Mouse (Mus musculus): ENCODE data around the gene Urgcp. TPM values are rescaled to one million over a fixed set of nuclear protein-coding genes. Genes with fewer than 3 reads are reported as not detected.

The Urgcp gene
- polyA plus RNA-seq, 1 experiment from 2014 or later = 7.5 TPM

DNA sequence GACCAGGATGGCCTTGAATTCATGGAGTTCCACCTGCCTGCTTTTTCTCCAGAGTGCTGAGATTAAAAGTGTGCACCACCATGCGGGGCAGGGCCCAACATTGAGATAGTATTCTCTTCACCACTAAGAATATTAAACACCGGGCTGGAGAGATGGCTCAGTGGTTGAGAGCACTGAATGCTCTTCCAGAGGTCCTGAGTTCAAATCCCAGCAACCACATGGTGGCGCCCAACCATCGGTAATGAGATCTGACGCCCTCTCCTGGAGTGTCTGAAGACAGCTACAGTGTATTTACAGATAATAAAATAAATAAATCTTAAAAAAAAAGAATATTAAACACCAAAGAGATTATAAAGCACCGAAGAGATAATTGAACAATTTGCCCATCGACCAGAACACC is 20.1 kb downstream of the Urgcp start:
- H3K27ac ChIP-seq = no peak overlapping the region
- WGBS (ENCODE audit: missing documents) = 71% methylated on average over 6 of the region's 7 CpGs
- H3K36me3 ChIP-seq (ENCODE audit: inconsistent target) = no peaks in the 10 kb centered on the region
- no peak overlapping the region for H3K4me3 ChIP-seq (ENCODE audit: inconsistent target)
- peaks cover 36% of the 10 kb centered on the region for H3K79me2 ChIP-seq (ENCODE audit: inconsistent target)

DNA sequence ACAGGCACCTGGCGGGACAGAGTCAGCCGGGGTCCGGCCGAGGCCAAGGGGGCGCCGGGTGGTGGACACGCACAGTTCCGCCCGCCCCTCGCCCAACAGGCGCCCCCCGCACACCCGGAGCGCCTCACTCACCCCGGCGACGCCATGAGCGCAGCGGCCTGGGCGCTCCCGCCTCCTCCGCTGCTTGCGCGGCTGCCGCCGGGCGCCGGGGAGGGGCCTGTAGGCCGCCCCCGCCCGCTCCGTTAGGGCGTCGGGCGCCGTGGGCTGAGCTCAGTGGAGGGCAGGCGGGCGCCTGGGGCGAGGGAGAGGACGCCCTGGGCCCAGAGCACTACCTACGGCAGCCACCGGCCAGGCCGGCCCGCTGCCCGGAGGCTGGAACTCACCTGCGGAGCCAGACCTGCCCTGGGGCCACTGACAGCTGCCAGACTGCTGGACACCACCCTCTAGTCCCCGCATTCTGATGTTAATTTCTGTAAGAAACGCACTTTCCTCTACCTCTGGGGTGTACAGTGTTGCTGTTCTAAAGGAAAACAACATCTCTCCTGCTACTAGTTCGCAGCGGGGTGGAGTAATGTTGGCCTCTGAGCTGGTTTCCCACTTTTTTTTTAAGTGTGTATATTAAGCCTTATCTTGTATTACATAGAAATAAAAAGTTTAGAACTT is 21.1 kb downstream of the Urgcp start:
- 1% methylated on average over 50 of the region's 50 CpGs for WGBS (ENCODE audit: missing documents)
- peaks cover 46% of the 10 kb centered on the region for H3K79me2 ChIP-seq (ENCODE audit: inconsistent target)
- H3K27ac ChIP-seq = peak overlapping the region; percentile 12; the same call in 1 of the 2 replicates
- H3K36me3 ChIP-seq (ENCODE audit: inconsistent target) = no peaks in the 10 kb centered on the region
- peak overlapping the region; percentile 62 for H3K4me3 ChIP-seq (ENCODE audit: inconsistent target)

DNA sequence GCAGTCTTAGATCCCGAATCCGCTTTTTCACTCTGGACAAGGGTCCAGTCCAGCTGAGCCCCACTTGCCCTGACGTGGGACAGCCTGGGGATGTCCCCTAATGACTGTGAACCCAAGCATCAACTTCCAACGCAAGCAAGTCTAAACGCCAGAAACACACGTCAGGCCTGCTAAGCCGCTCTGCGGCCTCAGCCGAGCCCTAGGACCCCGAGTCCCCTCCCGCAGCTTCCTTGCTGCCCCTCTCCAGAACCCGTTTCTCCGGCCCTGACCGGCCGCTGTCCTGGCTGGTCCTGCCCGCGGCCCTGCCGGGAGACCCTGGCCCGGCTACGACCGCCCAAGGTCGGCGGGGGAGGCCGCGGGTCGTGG is 21.6 kb downstream of the Urgcp start:
- Histone ChIP-seq H3K79me2 (ENCODE audit: inconsistent target) (peaks cover 51% of the 10 kb centered on the region), H3K4me3 (ENCODE audit: inconsistent target) (peak overlapping the region; percentile 62), H3K27ac (no peak overlapping the region), H3K36me3 (ENCODE audit: inconsistent target) (no peaks in the 10 kb centered on the region)
- WGBS (ENCODE audit: missing documents) = 1% methylated on average over 25 of the region's 26 CpGs

DNA sequence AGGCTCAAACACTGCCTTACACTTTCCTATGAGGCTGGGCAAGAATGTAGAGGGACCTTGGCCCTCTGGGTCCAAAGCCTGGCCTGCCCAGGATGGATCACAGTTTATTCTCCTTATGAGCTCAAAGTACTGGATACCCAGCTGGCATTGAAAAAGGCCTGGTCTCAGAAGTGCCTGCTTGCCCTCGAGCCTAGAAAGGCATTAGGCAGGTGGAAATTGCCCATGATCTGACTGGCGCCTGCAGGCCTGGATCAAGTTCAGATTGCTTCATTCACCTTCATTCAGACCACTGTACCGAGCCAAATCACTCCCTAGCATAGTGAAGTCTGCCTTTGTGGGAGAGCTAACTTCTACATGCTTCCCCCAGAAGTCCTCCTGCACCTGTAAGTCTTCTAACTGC is 22.3 kb downstream of the Urgcp start:
- Histone ChIP-seq H3K79me2 (ENCODE audit: inconsistent target) (peaks cover 58% of the 10 kb centered on the region), H3K36me3 (ENCODE audit: inconsistent target) (no peaks in the 10 kb centered on the region), H3K27ac (no peak overlapping the region), H3K4me3 (ENCODE audit: inconsistent target) (peak overlapping the region; percentile 62; the same call in 1 of the 2 replicates)
- 71% methylated on average over 3 of the region's 3 CpGs for WGBS (ENCODE audit: missing documents)

DNA sequence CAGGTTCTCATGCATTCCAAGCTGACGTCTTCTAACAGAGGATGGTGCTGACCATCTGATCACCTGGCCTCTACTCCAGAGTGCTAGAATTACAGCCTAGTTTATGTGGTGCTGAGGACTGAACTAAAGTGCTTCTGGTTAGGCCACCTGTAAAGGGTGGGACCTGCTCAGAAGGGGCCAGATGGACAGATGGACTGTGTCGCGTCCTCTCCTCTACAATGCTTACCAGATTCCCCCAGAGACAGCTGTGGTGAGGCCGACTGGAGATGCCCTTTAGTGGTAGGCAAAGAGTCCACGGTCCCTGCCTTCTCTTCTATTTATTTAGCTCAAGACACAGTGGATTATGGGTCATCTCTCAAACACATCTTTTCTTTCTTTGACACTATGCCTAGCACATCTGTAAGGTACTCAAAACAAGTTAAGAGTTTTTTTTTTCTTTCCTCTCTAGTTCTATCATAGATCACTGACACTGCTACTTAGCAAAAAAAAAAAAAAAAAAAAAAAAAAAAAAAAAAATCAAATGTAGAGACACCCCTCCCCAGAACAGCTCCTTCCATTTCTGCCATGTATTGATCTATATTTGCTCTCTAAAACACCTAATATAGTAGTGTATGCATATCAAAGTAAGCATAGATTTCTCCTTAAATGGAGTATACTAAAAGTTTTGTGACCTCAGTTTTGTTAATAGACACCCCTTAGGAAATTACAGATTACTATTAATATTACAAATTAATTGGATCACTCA is 23.1 kb downstream of the Urgcp start:
- Histone ChIP-seq H3K4me3 (ENCODE audit: inconsistent target) (no peak overlapping the region), H3K27ac (no peak overlapping the region), H3K79me2 (ENCODE audit: inconsistent target) (peaks cover 66% of the 10 kb centered on the region), H3K36me3 (ENCODE audit: inconsistent target) (no peaks in the 10 kb centered on the region)
- WGBS (ENCODE audit: missing documents) = 95% methylated on average over 5 of the region's 5 CpGs

DNA sequence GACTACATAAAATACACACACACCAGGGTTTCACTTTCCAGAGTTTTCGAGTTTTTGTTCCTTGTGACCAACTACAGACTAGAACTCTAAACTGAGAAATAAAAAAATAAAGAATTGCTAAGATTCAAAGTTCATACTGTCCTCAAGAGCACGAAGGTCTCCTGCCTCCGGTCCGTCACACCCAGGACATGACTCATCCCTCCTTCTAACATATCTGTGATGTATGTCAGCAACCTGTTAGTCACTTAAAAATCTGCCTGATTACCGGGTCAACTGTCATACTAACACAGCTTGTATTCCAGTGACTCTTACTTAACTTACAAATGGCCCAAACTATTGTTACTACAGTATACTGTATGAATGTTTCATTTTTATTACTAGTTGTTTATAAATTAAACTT is 25.0 kb downstream of the Urgcp start:
- WGBS (ENCODE audit: missing documents) = 37% methylated on average over 4 of the region's 5 CpGs
- H3K4me3 ChIP-seq (ENCODE audit: inconsistent target) = no peak overlapping the region
- no peaks in the 10 kb centered on the region for H3K36me3 ChIP-seq (ENCODE audit: inconsistent target)
- no peak overlapping the region for H3K27ac ChIP-seq
- H3K79me2 ChIP-seq (ENCODE audit: inconsistent target) = peaks cover 86% of the 10 kb centered on the region

DNA sequence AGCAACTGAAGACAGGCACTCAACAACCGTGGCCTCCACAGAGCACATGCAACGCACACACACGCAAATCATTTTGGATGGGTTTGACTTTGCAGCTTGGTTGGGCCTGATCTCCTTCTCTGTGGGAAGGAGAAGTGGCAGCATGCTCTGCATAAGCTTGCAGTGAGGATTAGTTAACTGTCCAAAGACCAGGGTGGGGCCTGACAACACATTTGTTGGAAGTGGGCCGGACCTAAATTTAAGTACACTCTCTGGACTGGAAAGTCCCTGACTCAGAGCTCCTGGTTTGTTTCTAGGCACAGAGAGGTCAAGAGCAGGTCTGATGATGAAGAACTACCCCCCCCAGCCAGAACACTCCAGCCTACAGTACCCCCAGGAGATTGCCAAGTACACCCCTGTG is 27.9 kb downstream of the Urgcp start:
- no peak overlapping the region for H3K27ac ChIP-seq
- H3K4me3 ChIP-seq (ENCODE audit: inconsistent target) = no peak overlapping the region
- 94% methylated on average over 4 of the region's 4 CpGs for WGBS (ENCODE audit: missing documents)
- peaks cover 100% of the 10 kb centered on the region for H3K79me2 ChIP-seq (ENCODE audit: inconsistent target)
- H3K36me3 ChIP-seq (ENCODE audit: inconsistent target) = no peaks in the 10 kb centered on the region

DNA sequence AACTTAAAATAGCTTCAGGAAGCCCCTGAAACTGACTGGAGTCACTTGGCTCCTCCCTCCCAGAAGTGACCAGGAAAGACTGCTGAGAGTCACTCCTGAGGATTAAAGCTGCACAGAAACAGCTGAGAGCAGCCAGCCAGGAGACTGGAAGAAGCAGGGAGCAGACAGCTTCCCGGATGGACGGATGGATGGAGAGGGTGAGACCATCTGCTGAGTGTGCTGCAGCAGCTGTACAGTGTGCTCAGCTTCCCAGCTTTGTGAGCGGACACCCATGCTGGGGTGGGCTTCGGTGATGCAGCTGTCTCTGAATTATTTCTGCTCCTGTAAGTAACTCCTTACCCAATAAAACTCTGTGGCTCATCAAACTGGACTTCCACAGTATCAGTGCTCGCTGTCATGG is 29.8 kb downstream of the Urgcp start:
- peaks cover 100% of the 10 kb centered on the region for H3K79me2 ChIP-seq (ENCODE audit: inconsistent target)
- H3K27ac ChIP-seq = no peak overlapping the region
- no peaks in the 10 kb centered on the region for H3K36me3 ChIP-seq (ENCODE audit: inconsistent target)
- 95% methylated on average over 5 of the region's 5 CpGs for WGBS (ENCODE audit: missing documents)
- H3K4me3 ChIP-seq (ENCODE audit: inconsistent target) = no peak overlapping the region

DNA sequence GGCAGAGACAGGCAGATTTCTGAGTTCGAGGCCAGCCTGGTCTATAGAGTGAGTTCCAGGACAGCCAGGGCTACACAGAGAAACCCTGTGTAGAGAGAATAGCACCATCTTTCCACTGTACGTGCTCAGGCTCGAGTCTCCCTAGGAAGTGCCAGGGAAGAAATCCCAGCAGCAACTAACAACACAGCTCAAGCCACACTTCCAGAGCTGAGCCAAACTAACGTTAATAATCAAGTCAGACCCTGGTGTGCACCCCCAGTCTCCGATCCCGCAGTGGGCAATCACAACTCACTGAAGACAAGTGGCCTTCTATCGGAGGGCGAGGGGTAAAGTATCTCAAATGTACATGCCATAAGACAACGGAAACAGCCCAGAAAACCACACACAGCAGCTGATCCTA is 32.6 kb downstream of the Urgcp start:
- Histone ChIP-seq H3K36me3 (ENCODE audit: inconsistent target) (peaks cover under 1% of the 10 kb centered on the region; the same call in 1 of the 2 replicates), H3K4me3 (ENCODE audit: inconsistent target) (no peak overlapping the region), H3K79me2 (ENCODE audit: inconsistent target) (peaks cover 92% of the 10 kb centered on the region)

DNA sequence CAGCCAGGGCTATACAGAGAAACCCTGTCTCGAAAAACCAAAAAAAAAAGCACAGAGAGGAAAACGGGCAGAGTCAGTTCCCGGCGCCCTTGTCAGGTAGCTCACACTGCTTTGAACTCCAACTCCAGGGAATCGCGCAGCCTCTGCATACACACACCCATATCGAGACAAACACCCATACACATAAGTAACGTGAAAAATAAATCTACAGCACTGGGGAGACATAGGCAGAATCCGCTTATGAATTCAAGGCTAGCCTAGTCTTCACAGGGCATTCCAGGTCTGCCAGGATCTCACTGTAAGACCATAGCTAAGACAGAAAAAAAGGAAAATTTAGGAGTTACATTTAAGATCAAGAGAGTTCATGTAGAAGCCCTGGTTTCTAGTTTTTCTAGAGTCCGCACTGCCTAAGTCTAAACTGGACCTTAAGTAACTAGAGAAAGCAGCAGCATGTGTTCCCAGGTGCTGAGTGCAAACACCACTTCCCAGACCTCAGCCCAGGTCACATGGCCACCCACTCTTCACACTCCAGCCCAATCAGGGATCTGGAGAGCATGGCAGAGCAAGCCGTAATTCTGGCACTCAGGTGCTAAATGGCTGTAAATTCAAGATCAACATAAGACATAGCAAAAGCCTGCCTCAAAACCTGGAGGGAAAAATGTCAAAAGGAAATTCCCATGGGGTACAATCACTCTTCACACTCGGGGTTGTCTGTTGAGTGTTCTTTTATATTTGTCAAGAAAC is 43.4 kb downstream of the Urgcp start:
- Histone ChIP-seq H3K79me2 (ENCODE audit: inconsistent target) (no peaks in the 10 kb centered on the region), H3K36me3 (ENCODE audit: inconsistent target) (peaks cover 57% of the 10 kb centered on the region), H3K27ac (no peak overlapping the region), H3K4me3 (ENCODE audit: inconsistent target) (no peak overlapping the region)
- WGBS (ENCODE audit: missing documents) = 93% methylated on average over 11 of the region's 12 CpGs

More for the DNA sequence above, 32.6 kb downstream of the Urgcp start:
- WGBS (ENCODE audit: missing documents) = 91% methylated on average over 9 of the region's 9 CpGs
- no peak overlapping the region for H3K27ac ChIP-seq

DNA sequence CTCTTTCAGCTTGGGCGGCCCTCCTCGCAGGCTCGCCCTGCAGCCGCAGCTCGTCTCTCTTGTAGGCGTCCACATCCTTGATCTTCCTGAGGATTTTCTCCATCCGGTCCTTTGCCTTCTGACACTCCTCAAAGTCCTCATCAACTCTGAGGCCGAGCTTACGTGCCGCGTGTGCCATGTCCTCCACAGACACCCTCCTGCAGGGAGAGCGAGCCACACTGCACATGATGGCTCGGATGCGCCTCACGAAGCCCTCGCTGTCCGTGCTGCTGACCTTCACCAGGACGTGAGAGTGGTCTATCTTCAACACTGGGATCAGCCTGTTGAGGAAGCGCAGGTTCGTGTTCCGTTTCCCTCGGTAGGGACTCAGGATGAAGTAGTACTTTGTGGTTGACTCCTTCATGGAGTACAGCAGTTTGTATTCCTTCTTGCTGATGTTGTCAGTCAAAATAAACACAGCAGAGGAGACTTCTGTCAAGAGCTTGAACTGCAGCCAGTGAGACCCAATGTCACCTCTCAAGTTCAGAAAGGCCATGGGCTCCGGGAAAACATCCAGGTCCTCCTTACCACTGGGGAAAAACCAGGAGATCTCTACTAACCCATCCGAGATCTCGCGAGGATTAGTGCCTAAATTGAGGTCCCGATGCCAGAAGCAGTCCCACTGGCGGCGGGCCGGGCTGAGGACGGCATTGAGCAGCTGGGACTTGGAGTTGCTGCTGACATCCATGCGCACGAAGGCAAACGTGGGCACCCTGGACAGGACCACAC is 45.1 kb downstream of the Urgcp start:
- H3K36me3 ChIP-seq (ENCODE audit: inconsistent target) = peaks cover 47% of the 10 kb centered on the region
- H3K4me3 ChIP-seq (ENCODE audit: inconsistent target) = no peak overlapping the region
- no peak overlapping the region for H3K27ac ChIP-seq
- no peaks in the 10 kb centered on the region for H3K79me2 ChIP-seq (ENCODE audit: inconsistent target)
- WGBS (ENCODE audit: missing documents) = 97% methylated on average over 33 of the region's 34 CpGs

DNA sequence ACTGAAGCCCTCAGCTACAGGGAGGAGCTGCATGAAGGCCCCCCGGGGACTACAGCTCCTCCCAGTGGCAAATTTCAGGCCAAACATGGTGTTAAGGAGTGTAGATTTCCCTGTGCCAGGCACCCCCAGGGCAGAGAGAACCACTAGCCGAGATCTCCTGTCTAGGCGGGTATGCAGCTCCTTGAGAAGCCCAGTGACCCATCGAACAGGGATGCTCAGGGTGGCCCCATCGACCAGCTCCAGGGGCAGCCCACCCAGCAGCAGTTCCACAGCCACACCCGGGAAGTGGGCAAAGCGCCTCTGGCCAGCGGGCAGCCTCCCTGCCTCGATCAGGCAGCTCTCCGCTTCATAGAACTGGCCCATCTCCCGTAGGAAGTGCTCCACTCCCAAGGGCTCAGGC is 45.9 kb downstream of the Urgcp start:
- Histone ChIP-seq H3K79me2 (ENCODE audit: inconsistent target) (no peaks in the 10 kb centered on the region), H3K4me3 (ENCODE audit: inconsistent target) (no peak overlapping the region), H3K36me3 (ENCODE audit: inconsistent target) (peaks cover 46% of the 10 kb centered on the region), H3K27ac (no peak overlapping the region)
- 93% methylated on average over 10 of the region's 11 CpGs for WGBS (ENCODE audit: missing documents)

DNA sequence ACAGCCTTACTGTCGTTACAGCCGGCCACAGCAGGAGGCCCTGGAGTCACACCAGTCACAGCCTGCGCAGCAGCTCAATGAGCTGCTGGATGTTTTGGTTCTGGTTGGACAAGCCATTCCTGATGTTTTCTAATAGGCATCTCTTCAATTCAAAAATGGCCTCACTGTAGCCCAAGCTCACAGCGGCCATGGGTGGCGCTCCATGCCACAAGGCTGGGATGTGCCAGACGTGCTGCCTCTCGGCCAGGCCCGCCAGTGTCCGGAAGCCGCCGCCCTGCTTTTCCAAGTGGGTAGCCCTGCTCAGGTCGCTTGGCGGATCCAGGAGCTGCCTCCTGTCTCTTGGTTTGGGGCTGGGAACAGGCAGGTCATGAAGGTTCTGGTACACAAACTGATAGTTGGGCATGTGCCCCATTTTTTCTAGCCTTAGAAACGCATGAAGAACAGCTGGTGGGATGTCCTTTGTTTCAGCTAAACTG is 46.5 kb downstream of the Urgcp start, which contains the start of gene Mrps24:
Mrps24 (minus strand) TSS at position 51 of the 476 bp plus-strand sequence.
- 91% methylated on average over 14 of the region's 14 CpGs for WGBS (ENCODE audit: missing documents)

DNA sequence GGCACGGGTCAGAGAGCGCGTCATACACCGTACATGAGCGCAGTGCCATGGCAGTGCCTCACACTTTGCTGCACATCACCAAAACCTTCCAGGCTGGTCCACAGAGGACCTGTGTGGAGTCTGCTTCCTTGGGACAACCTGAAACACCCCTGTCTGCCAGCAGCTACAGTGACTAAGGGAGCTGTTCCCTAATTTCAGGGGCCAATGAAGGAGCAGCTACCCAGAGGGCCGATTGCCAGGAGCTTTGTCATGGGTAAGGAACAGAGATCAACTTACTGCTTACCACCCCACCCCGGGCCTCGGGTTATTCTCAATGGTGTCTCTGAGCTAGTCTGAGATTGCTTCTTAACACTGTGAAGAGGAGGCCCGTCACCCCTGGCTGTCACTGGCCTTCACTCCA is 47.0 kb downstream of the Urgcp start:
- Histone ChIP-seq H3K79me2 (ENCODE audit: inconsistent target) (no peaks in the 10 kb centered on the region), H3K27ac (no peak overlapping the region), H3K36me3 (ENCODE audit: inconsistent target) (peaks cover 46% of the 10 kb centered on the region), H3K4me3 (ENCODE audit: inconsistent target) (no peak overlapping the region)
- WGBS (ENCODE audit: missing documents) = 95% methylated on average over 9 of the region's 9 CpGs

More for the DNA sequence above, 46.5 kb downstream of the Urgcp start, which contains the start of gene Mrps24:
- Histone ChIP-seq H3K79me2 (ENCODE audit: inconsistent target) (no peaks in the 10 kb centered on the region), H3K36me3 (ENCODE audit: inconsistent target) (peaks cover 46% of the 10 kb centered on the region), H3K27ac (no peak within 1 kb of the TSS), H3K4me3 (ENCODE audit: inconsistent target) (no peak within 1 kb of the TSS)

All from macrophage (primary cell).